Mouse (Mus musculus): ENCODE data around the gene Gja10.
A peak's percentile ranks its signal among the peaks of the same experiment; 100 is the strongest.

Gja10 gene

DNA sequence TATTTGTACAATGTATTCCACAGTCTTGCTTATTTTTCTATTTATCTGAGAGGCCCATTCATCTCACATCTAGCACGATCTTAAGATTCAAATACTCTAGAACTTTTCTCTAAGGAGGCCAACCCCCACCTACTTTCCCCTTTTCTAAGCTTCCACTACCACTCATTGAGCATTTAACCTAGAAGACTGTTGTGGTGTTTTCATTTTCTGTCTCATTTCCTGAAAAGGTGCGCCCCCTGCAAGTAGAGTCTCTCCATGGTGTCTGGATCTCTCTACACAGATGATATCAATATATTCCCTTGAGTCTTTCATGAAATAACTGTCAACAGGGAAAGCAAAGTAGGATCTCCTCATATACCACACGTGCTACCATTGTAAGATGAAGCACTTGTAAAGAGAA is at the start of gene Gja10:
Gene Gja10 (minus strand): TSS at position 101 of the 400 bp plus-strand sequence.
- DNase-seq: no peak

DNA sequence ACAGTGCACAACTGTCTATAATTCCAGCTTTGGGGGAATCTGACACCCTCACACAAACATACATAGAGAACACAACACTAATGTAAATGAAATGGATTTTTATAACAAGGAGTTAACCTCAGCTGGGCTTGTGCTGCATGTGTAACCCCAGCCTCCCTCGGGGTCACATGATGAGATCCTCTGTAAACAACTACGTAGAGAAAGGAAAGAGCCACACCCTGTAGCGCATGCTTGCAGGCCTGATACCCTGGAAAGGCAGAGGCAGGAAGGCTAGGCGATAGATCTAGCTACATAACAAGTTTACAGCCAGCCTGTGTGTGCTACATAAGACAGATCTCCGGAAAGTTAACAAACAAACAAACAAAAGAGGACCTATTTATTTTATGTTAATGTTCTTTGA is 49.1 kb upstream of the Gja10 start:
- DNase-seq: no peak

DNA sequence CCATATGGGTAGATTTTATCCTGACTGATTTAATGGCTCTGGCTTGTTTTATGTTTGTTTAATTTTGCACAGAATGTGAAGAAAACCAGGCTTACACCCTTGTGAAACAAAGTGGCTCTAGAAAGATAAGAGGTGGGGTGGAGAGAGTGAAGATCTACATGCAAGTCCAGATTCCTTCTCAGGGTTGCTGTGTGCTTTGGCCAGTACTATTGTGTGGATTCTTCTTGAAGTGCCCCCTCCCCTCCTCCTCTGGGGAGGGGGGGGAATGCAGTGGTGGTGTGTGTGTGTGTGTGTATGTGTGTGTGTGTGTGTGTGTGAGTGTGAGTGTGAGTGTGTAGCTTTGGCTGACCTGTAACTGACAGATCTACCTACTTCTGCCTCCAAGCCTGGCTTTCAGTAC is 19.1 kb upstream of the Gja10 start:
- no peak for DNase-seq

DNA sequence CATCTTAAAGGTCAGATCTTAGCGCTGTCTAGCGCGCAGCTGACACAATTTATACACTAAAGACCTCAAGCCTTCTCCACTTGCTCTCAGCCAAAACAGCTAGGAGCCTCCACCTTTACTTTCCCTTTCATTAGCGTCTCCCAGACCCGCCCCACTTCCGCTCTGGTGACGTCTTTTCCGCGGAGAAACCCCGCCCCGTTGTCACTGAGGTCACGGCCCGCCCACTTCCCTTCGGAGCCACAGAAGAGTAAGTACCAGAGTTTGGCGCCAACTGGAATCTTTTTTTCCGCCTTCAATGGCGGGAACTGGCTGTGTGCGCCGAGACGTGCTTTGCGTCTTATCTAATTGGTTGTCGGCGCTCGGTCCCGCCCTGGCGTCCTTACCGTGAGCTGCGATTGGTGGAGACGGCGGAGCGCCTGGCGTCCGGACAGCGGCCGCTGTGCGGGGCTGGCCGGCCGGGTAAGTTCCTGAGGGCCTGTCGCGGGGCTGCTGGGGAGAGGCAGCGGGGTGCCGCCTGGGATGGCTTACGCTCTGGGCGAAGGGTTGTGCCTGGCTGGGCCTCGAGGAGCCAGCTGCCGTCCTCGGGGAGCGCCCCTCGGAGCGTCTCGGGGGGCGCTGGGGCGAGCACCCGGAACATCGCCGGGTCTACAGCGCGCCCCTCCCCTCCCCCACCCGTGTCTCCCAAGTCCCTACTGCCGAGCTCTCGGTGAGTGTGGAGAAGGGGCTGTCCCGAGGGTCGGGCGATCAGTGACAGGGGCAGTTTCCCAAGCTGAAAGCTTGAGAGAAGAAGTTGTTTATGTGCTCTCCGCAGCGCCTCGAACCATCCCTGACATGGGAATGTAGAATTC is 12.7 kb upstream of the Gja10 start, which contains the start of gene Casp8ap2:
Gene Casp8ap2 (plus strand): TSS at position 418 of the 848 bp plus-strand sequence.
- peak; percentile 98 to 99 for DNase-seq

DNA sequence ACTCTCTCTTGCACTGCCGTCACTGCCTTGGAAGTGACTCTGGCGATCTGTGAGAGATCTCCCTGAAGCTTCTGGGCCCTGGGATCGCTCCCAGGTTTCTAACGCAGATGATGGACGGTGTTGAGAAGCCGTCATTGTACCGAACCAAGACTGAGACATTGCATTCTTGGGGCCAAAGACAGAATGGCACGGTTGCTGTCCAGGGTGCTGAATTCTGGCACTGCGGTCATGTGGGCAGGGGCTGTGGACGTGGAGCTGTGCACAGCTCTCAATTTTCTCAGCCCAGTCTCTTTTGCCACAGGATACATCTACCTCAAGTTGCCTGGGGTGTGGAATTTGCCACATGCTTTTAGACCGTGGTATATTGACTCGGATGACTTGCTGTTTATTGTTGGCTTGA is 1.4 kb downstream of the Gja10 start:
- peak; percentile 87 to 88 for DNase-seq

DNA sequence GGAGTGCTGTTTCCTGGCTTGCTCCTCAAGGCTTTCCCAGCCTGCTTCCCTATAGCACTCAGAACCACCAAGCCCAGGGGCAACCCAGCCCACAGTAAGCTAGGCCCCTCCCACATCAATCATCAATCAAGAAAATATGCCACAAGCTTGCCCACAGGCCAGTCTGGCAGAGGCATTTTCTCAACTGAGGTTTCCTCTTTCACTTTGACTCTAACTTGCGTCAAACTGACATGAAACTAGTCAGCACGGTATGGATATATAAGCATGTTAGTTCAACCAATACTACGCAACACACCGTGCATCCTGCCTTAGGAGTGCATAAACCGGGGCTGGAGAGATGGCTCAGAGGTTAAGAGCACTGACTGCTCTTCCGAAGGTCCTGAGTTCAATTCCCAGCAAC is 14.3 kb downstream of the Gja10 start:
- no peak for DNase-seq

DNA sequence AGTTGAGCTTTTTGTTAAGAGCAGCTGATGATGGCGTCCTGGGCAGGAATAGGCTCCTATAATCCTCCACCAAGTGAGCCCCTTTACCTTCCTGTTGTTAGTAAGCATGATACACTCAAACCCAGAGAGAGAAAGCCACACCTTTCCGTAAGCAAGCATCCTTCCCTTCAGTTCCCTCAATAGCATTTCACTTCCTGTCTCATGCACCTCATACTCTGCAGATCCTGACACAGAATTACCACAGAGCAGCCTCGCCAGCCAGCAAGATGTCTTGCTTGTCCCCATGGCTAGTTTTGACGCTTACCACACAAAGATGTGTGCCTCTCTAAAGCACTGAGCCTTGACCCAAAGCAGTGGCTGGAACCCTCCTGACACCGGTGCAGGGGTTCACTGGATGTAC is 15.0 kb downstream of the Gja10 start:
- DNase-seq: no peak

DNA sequence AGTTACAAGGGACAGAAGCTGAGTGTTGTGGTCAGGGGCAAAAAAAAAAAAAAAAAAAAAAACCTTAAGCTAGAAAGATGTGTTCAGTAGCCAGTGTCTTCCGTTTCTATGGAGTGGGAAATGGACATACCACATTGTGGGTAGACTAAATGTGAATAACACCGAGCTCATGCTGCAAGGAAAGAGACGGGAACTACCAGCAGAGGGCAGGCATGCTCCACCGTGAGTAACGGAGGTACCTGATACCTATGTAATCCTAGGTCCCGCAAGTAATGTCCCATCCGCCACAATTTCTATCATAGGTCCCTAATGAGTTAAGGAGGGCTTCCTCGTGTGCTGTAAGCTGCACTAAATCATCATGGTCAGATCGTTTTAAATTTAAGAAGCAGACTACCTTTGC is 16.0 kb downstream of the Gja10 start:
- peak; percentile 81 to 83 for DNase-seq

DNA sequence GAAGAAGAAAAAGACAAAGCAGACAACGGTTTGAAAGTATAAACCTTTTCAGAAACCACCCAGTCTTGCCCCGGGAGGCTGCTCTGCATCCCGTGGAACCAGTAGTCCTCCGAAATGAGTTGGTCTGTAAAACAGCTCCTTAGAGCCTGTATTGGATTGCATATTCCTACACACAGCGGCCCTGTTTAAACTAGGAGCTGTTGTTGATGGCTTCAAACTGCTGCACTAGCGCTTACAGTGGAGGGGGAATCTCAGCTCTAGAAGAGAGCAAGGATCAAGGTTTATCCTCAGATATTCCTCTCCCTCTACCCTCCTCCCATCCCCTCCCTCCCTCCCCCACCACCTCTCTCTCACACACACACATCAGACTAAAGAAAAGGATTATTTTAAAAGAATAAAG is 18.4 kb downstream of the Gja10 start:
- DNase-seq: no peak

DNA sequence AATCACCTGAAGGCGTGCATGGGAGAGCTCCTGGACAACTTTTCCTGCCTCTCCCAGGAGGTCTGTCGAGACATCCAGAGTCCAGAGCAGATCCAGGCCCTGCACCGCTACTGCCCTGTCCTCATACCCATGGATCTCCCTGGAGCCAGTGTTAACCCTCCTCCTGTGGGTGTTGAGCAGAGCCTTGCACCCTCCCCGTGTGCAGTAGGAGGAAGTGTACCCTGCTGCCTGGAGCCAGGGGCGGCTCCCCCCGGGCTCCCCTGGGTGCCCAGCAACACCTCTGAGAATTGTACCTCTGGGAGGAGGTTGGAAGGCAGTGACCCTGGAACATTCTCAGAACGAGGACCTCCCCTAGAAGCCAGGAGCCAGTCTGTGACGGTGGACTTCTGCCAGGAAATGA is 22.7 kb downstream of the Gja10 start:
- DNase-seq: no peak

DNA sequence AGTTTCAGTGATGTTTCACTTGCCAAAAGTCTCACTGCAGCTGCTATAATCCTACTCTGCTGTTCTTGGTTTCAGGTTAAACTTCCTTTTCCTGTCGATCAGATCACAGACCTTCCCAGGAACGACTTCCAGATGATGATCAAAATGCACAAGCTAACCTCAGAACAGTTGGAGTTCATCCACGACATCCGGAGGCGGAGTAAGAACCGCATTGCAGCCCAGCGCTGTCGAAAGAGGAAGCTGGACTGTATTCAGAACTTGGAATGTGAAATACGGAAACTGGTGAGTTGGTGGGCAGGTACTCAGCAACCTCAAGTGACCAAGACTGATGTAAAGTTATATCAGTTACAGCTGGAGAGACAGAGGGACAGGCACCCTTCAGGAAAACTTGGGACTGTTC is 27.4 kb downstream of the Gja10 start:
- DNase-seq: no peak

DNA sequence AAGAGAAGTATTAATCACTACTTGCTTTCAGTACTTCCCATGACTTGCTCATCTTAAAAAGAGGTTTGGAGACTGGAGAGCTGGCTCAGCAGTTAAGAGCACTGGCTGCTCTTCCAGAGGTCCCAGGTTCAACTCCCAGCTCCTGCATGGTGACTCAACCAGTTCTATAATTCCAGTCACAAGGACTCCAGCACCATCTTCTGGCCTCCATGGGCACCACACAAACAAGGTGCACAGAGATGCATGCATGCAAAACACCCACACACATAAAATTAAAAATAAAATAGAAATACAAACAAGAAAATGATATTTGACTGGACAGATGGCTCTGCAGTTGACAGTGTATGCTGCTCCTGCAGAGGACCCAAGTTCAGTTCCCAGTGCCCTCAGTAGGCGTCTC is 28.0 kb downstream of the Gja10 start:
- DNase-seq: no peak

DNA sequence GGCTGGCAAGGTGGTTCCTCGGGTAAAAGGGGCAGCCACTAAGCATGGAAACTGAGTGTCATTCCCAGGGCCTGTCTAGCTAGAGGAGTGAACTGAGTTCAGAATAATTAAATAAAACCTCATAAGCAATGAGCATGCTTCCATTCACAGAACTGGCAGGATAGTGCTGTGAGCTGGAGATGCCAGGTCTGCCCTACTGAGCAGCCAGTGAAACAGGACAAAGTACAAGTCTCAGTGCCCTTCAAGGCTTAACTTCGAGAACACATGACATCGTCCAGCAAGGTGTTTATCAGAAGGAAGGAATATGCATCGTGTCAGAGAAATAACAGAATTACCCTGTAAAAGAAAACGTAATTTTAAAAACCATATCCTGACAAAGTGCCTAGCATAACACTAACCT is 29.0 kb downstream of the Gja10 start:
- no peak for DNase-seq

DNA sequence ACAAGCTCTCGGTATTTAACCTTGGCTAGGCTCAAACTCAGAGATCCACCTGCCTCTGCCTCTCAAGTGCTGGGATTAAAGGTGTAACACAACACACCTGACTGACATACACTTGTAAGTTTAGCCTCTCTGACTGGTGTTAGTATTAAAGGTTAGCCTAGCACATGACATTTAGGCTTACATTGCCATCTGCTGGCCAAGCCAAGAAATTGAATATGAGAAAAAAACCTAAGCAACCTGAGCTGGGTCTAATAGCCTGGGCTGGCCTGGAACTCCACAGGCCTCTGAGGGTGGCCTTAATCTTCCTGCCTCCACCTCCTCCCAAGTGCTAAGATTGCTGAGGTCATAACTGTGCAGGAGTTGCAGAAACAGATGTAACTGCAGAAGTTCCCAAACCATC is 30.4 kb downstream of the Gja10 start:
- DNase-seq: peak; percentile 50 to 57

DNA sequence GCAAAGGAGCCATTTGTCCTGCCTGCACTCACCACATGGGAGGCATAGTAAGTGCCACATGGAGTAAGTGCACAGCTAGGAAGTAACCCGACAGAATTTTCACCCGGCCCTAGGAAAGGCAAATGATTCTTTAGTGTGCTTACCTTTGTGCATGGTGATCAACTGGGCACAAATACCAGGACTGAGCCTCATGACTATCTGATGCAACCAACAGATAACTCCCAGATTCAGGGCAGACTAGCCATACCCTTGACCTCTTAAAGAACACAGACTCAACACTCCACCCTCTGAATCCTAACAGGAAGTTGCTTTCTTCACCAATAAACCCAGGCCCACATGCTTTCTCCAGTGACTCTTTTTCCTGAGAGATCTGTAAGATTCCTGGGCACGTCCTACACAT is 31.1 kb downstream of the Gja10 start:
- DNase-seq: no peak

DNA sequence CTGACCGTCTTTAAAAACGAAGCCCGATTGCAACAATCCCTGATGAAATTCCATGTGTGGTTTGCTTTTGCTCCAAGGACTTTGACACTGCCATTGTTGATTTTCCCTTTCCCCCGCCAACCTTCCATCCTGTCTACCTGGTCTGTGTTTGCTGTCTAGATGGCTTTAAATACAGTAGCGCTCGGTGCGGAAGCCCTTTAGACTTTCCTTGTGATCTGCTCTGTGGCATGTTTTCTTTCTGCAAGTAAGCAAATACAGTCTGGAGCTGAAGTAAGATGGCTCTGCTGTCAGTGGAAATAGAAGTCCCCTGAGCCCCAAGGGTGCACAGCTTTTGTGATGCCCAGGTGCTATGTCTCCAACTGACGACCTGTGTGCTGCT is 31.6 kb downstream of the Gja10 start:
- no peak for DNase-seq

DNA sequence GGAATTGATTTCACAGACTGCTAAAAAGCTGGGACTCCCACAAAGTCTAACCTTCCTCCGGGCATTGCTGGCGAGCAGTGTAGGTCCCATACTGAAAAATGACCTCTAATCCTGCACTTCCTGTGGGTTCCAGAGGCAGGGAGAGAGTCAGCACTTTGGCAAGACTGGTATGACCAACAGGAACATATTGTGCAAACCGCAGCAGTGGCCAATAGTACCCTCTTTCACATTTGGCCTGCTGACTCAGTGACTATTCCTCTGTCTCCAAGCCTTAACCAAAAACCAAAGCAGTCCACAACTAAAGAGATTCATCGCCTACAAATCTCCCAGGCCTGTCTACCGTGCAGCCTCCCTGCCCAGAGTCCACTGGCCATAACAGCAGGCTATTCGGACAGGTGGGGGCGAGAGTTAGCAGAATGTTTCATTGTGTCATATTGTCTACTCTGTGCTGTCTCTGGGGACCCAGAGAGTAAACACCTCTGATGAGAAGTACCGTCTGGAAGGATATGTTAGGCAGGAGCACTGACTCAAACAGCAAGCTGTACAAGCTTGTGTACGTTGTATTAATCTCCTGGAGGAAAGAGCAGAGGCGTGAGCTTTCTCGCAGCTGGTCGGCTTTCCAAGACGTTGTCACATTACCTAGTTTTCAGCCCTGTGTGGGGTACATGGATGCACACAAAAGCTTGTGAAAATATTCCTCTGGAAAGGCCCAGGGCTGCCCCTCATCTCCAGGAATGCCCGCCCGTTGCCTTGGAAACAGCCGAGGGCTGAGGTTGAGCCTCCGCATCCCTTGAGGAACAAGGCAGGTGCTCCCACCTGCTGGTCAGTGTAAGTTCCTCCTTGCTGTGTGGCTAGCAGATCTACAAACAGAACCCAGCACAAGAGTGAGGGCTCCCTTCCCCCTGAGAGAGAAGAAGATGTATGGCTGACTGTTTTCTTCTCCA is 32.3 kb downstream of the Gja10 start:
- peak; percentile 31 to 49 for DNase-seq

DNA sequence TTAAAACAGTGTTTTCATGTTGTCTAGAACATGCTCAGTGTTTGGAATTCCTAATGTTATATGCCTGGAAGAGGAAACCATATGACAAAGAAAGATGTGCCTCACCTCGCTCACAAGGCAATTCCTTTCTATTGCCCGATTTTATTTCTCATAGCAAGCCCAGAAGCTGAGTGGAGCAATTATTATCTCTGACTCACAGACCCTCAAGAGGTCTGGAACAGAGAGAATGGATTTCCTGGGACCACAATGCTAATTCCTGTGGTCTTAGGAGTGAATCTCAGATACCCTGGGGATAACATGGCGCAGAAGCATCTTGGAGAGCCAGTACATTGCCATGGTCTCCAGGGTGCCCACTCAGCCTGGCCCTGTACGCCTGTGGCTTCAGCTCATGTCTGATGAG is 33.5 kb downstream of the Gja10 start:
- no peak for DNase-seq

DNA sequence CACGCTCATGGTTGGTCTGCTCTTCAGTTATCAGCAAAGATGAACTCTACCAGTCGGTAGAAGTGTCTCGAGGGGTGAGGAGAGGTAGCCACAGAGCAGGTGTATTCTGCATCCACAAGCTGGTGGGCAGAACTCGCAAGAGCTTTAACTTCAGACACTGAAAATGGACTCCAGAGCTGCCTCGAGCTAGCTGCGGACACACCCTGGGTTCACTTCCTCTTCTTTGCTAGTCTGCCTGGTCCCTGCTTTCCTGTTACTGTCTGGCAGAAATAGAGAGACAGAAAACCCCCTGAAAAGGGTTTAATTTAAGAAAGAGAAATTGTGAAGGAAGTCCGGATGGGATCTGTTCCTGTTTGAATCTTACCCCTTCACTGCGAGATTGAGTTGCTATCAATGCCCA is 37.6 kb downstream of the Gja10 start:
- DNase-seq: no peak

DNA sequence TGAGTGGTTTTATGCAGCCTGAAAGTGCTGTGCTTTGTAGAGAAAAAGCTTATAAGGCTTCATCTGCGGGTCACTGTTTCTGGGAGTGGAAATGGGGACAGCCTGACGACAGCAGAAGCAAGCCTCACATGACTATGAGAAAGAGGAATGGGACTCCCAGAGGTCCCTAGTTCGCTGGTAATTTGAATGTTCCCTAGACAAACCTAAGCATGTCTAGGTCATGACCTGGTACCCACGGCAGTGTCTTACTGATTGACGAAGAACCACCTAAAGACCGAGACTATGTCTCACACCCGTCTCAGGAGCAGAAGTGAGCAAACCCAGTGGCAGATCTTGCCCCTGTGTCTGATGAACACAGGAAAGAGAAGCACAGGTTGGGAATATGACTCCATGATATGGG is 38.1 kb downstream of the Gja10 start:
- DNase-seq: no peak

DNA sequence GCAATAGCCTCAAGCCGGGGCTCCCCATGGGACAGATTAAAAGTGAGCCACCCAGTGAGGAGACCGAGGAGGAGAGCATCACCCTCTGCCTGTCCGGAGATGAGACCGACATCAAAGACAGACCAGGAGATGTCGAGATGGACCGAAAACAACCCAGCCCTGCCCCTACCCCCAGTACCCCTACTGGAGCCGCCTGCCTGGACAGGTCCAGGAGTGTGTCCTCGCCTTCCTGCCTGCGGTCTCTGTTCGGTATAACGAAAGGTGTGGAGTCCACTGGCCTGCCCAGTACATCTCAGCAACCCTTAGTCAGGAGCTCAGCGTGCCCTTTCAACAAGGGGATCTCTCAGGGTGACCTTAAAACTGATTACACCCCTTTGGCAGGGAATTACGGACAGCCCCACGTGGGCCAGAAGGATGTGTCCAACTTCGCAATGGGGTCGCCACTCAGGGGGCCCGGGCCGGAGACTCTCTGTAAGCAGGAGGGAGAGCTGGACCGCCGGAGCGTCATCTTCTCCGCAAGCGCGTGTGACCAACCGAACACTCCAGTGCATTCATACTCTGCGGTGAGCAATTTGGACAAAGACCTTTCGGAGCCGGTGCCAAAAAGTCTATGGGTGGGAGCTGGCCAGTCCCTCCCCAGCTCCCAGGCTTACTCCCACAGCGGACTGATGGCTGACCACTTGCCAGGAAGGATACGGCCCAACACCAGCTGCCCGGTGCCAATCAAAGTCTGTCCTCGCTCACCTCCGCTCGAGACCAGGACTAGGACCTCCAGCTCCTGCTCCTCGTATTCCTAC is 40.0 kb downstream of the Gja10 start:
- DNase-seq: no peak

DNA sequence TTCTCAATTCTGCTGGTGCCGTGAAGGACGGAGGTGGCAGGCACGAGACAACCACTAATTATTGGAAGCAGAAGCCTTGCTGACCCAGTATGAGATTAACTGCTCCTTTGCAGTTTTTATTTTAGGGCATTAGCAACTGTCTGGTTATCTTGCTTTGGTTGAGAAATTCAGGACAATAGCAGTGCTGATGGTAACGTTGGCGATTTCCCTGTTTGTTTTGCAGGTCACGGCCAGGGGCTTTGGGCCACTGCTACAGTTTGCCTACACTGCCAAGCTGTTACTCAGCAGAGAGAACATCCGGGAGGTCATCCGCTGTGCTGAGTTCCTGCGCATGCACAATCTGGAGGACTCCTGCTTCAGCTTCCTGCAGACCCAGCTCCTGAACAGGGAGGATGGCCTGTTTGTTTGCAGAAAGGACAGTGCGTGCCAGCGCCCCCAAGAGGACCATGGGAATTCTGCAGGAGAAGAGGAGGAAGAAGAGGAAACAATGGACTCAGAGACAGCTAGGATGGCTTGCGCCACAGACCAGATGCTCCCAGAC is 40.9 kb downstream of the Gja10 start:
- DNase-seq: peak; percentile 45 to 64

Measured in kidney, postnatal 4 days (tissue).